In the genomic region with DNA sequence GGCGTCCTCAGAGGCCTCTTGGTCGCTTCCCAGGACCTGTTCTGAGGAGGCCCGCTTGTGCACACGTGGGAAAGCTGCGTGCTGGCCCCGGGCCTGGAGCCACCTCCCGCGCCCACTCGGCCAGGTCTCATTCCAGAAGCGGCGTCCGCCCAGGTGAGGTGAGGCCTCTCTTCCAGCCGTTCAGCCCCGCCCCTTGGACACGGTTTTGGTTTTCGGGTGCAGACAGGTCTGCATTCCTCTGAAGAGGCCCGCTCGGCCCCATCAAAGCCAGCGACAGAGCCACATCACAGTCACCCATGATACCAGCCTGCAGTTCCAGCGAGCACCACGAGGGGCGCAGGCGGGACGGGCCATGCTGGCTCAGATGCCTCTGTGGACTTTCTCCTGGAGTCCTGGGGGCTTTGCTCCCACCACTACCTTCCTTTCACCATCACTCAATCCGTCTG, we compare ENCODE assay signal across 8 mouse cellular contexts. TPM values are rescaled to one million over a fixed set of nuclear protein-coding genes. Genes with fewer than 3 reads are reported as not detected.
DNase-seq lines count a peak whose midpoint lies in the region; ATAC-seq and TF ChIP-seq lines count a peak whose summit lies in the region.

No protein-coding gene starts in this region.

- no peaks in the 10 kb centered on the region for H3K36me3 ChIP-seq in forebrain, embryonic 15.5 days
- no peaks in the 10 kb centered on the region for H3K36me3 ChIP-seq in liver, embryonic 15.5 days (replicated peaks)
- H3K36me3 ChIP-seq in neural tube, embryonic 13.5 days = no peaks in the 10 kb centered on the region
- H3K36me3 ChIP-seq in stomach, postnatal 0 days (ENCODE audit: control insufficient read depth, insufficient read depth, low read length) = no peaks in the 10 kb centered on the region

- intact Hi-C loops in heart, postnatal 36 days (cut with DNase I) = no loop called here

- peak overlapping the region; percentile 26 for H3K4me3 ChIP-seq in forebrain, embryonic 15.5 days
- H3K4me3 ChIP-seq in liver, embryonic 15.5 days (replicated peaks) = no peak overlapping the region
- 0 out of 2 replicates have a peak overlapping the region, but pooled peaks have one; percentile 8 for H3K4me3 ChIP-seq in neural tube, embryonic 13.5 days
- no peak overlapping the region for H3K4me3 ChIP-seq in stomach, postnatal 0 days (ENCODE audit: low read depth, low read length)

- TF ChIP-seq CTCF in stomach, postnatal 0 days (IDR thresholded peaks at IDR 0.05; ENCODE audit: low read depth) = peak; percentile 95

- no peaks in the 10 kb centered on the region for H3K9me3 ChIP-seq in forebrain, embryonic 15.5 days
- H3K9me3 ChIP-seq in liver, embryonic 15.5 days (replicated peaks) = no peaks in the 10 kb centered on the region
- no peaks in the 10 kb centered on the region for H3K9me3 ChIP-seq in neural tube, embryonic 13.5 days
- no peaks in the 10 kb centered on the region for H3K9me3 ChIP-seq in stomach, postnatal 0 days (ENCODE audit: control insufficient read depth, low read length)

- H3K4me1 ChIP-seq in forebrain, embryonic 15.5 days = peaks cover 11% of the 10 kb centered on the region; the same call in 1 of the 2 replicates
- peaks cover 3% of the 10 kb centered on the region; the same call in 1 of the 2 replicates for H3K4me1 ChIP-seq in liver, embryonic 15.5 days (replicated peaks)
- H3K4me1 ChIP-seq in neural tube, embryonic 13.5 days (replicated peaks) = peaks cover 23% of the 10 kb centered on the region; the same call in 1 of the 2 replicates
- no peaks in the 10 kb centered on the region for H3K4me1 ChIP-seq in stomach, postnatal 0 days (replicated peaks; ENCODE audit: control insufficient read depth, insufficient read depth)

- WGBS in forebrain, embryonic 15.5 days = 12% methylated on average over 25 of the region's 25 CpGs
- WGBS in large intestine, adult 2 months = 18% methylated on average over 25 of the region's 25 CpGs
- WGBS in liver, embryonic 15.5 days (ENCODE audit: insufficient replicate concordance) = 23% methylated on average over 25 of the region's 25 CpGs
- WGBS in neural tube, embryonic 13.5 days = 22% methylated on average over 25 of the region's 25 CpGs
- 12% methylated on average over 25 of the region's 25 CpGs for WGBS in stomach, postnatal 0 days

- no peak overlapping the region; the same call in 1 of the 2 replicates for H3K9ac ChIP-seq in forebrain, embryonic 15.5 days (replicated peaks)
- no peak overlapping the region for H3K9ac ChIP-seq in liver, embryonic 15.5 days
- no peak overlapping the region for H3K9ac ChIP-seq in neural tube, embryonic 13.5 days
- peak overlapping the region; percentile 36; the same call in 1 of the 2 replicates for H3K9ac ChIP-seq in stomach, postnatal 0 days (ENCODE audit: low read length)

- H3K27ac ChIP-seq in forebrain, embryonic 15.5 days (replicated peaks) = no peak overlapping the region
- no peak overlapping the region for H3K27ac ChIP-seq in liver, embryonic 15.5 days (replicated peaks)
- H3K27ac ChIP-seq in neural tube, embryonic 13.5 days (replicated peaks) = no peak overlapping the region
- H3K27ac ChIP-seq in stomach, postnatal 0 days (replicated peaks) = no peak overlapping the region

- no peaks in the 10 kb centered on the region for H3K27me3 ChIP-seq in forebrain, embryonic 15.5 days
- no peaks in the 10 kb centered on the region for H3K27me3 ChIP-seq in liver, embryonic 15.5 days
- H3K27me3 ChIP-seq in neural tube, embryonic 13.5 days = no peaks in the 10 kb centered on the region
- no peaks in the 10 kb centered on the region for H3K27me3 ChIP-seq in stomach, postnatal 0 days (ENCODE audit: control insufficient read depth, insufficient read depth, low read length)

- no peak for TF ChIP-seq EP300 in stomach, postnatal 0 days (optimal IDR thresholded peaks at IDR 0.05)

- peak; percentile 21 for DNase-seq in cerebellum, adult 11-12 months
- peak; percentile 60 to 85 for DNase-seq in heart, postnatal 36 days
- DNase-seq in large intestine, adult 2 months (ENCODE audit: low read depth, low spot score) = peak; percentile 35
- DNase-seq in stomach, postnatal 0 days (ENCODE audit: low spot score) = peak; percentile 84

- H3K4me2 ChIP-seq in forebrain, embryonic 15.5 days (replicated peaks) = peak overlapping the region; percentile 47
- peak overlapping the region; percentile 48 for H3K4me2 ChIP-seq in liver, embryonic 15.5 days
- H3K4me2 ChIP-seq in neural tube, embryonic 13.5 days = peak overlapping the region; percentile 50
- H3K4me2 ChIP-seq in stomach, postnatal 0 days (replicated peaks; ENCODE audit: low read depth) = peak overlapping the region; percentile 48

- peak; percentile 69 for ATAC-seq in CD4-positive, CD25-positive, alpha-beta regulatory T cell, adult 4 months
- peak; percentile 66 for ATAC-seq in forebrain, embryonic 15.5 days (replicated peaks)
- ATAC-seq in liver, embryonic 15.5 days (ENCODE audit: insufficient read depth) = no peak
- peak; percentile 48; the same call in 1 of the 2 replicates for ATAC-seq in neural tube, embryonic 13.5 days (ENCODE audit: low read depth)
- ATAC-seq in stomach, postnatal 0 days (ENCODE audit: low FRiP score, low TSS enrichment) = peak; percentile 72

RNA-seq across cellular contexts. Expression of a gene that starts 51.9 kb away (rescaled TPM):
- under 1 TPM; 0.69 to 0.90 TPM for polyA plus RNA-seq in CD4-positive, CD25-positive, alpha-beta regulatory T cell, adult 4 months (2017; shearing (Covaris generic))
- 1.6 and 1.9 TPM in 2 replicates for polyA plus RNA-seq in forebrain, embryonic 15.5 days (2015; fragmentation: Nextera tagmentation; extraction: Ambion mirVana)
- 10 to 100 TPM; 29.7 to 42.3 TPM for total RNA-seq in heart, postnatal 36 days (2021)
- 76.3 and 188 TPM in 2 replicates for polyA plus RNA-seq in large intestine, adult 2 months (2012; rRNA removed)
- 0.73 and 0.79 TPM in 2 replicates for polyA plus RNA-seq in liver, embryonic 15.5 days (2015; fragmentation: Nextera tagmentation; extraction: Ambion mirVana)
- 2.7 and 3.9 TPM in 2 replicates for polyA plus RNA-seq in neural tube, embryonic 13.5 days (2015; fragmentation: Nextera tagmentation; extraction: Ambion mirVana)
- polyA plus RNA-seq in stomach, postnatal 0 days (2015; fragmentation: Nextera tagmentation; extraction: Ambion mirVana) = 87.8 and 99.3 TPM in 2 replicates

Comparison
In these comparisons a context has a peak if more than half of its experiments do, and no peak if none do; other contexts are left out.
1. DNase-seq: peak in every context shown above with its lines; median percentile 84 in stomach, postnatal 0 days; 72 in heart, postnatal 36 days; 35 in large intestine, adult 2 months; 21 in cerebellum, adult 11-12 months.
2. H3K4me3 ChIP-seq: peak in forebrain, embryonic 15.5 days (single experiment) and neural tube, embryonic 13.5 days (single experiment); none in liver, embryonic 15.5 days (single experiment) and stomach, postnatal 0 days (single experiment).
3. RNA of a gene that starts 51.9 kb away (polyA plus RNA-seq): 87.8 to 99.3 TPM in stomach, postnatal 0 days and 76.3 to 188 TPM in large intestine, adult 2 months; 2.7 to 3.9 TPM in neural tube, embryonic 13.5 days, 1.6 to 1.9 TPM in forebrain, embryonic 15.5 days, 0.69 to 0.90 TPM in CD4-positive, CD25-positive, alpha-beta regulatory T cell, adult 4 months and 0.73 to 0.79 TPM in liver, embryonic 15.5 days; every median in the first group is over 10 times any median in the second.
4. Peak in every context shown above with its lines, with median percentiles within 50 percentile points of each other: H3K4me2 ChIP-seq.